Mouse (Mus musculus) c-Kit-positive CD71-positive TER-119-positive erythroid progenitor cells, embryonic 14.5 days (primary cell): ENCODE data around the gene Zfp459.
"Not testable (repeated sequence)": the region's sequence is repeated elsewhere in the genome, so short reads cannot be mapped to it uniquely, and the experiment has no call there.

ENCODE experiments used
- DNase-seq: peaks from one replicate; pipeline ENCODE4 v3.0.0-alpha.2; 2013; ENCODE audit warnings: low spot score

The Zfp459 gene

DNA sequence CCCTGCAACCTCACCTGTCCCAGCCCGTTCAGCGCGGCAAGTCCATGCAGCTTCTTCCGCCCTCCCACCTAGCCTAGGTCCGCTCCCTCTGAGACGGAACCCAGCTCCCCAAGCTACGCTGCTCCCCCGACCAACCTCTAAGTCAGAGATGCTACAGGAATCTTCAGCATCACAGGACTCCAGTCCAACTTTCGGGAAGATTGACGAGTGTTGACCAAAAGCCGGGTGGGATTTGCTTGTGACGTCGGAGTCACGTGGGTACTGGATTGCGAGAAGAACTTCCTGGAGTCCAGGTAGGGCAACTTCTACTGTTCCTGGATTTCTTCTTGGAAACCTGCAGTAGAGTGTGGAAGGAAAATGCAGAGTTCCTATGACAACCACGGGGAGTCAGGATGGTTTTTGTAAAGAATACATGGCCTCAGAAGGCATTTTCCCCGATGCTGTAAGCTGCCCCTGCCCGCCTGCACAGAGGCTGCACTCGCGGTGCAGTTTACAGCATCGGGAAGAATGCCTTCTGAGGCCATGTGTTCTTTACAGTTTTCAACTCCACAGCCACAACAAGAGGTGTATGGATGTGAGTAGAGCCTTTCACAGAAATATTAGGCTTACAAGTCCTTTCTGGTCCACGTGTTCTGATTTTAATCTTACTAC, at the start of gene Zfp459:
Gene Zfp459, minus strand, starts transcription at position 212 of the 651 bp plus-strand sequence.
- DNase-seq: peak; percentile 37

DNA sequence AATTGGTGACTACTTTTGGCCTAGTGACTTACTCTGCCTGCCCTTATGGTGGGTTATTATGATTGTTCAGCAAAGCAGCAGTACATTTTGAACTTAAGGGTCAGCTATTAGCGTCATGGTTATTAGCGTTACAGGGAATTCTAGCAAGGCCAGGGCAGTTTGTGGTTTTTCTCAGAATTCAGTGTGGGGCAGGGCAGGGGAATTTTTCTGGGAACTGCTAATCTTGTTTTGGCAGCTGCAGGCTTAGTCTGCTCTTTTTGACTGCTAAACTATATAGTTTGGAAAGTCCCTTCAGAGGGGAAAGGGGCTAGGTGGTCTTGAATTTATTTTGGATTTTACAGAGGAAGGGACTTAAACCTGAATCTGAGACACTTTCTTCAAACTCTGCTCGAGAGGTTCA, 48.1 kb upstream of the Zfp459 start:
- DNase-seq: peak; percentile 51

GRCm38 (mm10) chr13:67463506-67464185, 42.4 kb upstream of the Zfp459 start:
- not testable (repeated sequence) for DNase-seq

- no peak for DNase-seq
These were observed 30.7 kb upstream of the Zfp459 start for GRCm38 (mm10) chr13:67452021-67452309.

GRCm38 (mm10) chr13:67451172-67452020, 30.2 kb upstream of the Zfp459 start, which contains the start of gene Zfp874a:
Zfp874a (minus strand) TSS chr13:67451624.
- peak; percentile 77 for DNase-seq

GRCm38 (mm10) chr13:67437095-67437494, 15.9 kb upstream of the Zfp459 start:
- DNase-seq: not testable (repeated sequence)

GRCm38 (mm10) chr13:67428116-67428515, 6.9 kb upstream of the Zfp459 start:
- no peak for DNase-seq

DNA sequence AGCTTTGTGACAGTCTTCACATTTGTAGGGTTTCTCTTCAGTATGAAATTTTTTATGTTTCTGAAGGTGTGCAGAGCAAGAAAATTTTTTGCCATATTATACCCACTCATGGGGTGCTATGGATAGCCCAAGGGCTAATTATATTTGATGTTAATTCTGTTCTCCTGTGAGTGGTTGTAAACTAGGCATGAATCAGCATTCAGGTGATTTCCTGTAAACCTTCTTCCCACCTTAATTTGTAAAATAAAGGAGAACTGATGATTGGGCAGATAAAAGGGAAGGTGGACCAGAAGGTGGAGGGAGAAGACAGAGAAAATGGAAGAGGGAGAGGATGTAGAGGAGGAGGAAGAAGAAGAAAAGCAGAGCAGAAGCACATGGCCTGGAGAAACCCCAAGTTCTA, 4.5 kb upstream of the Zfp459 start:
- not testable (repeated sequence) for DNase-seq

DNA sequence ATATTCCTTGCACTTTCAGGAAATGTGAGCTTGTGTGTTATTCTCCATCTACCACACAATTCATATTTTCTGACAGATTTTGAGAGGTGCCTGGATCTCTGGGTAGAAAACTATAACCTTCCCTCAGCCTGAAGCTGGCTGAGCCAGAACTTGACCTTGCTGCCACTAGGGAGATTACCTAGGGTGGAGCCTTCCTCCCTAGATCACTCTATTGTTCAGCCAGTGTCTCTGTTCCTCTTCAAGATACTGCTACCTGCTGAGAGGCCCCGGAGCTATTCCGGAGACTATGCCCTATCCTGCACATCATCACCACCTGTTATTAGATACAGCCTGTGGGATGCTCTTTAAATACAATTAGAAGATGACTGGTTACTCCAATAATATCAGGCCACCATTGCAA, 1.3 kb upstream of the Zfp459 start:
- not testable (repeated sequence) for DNase-seq

- no peak for DNase-seq
These were observed 536 bp downstream of the Zfp459 start for GRCm38 (mm10) chr13:67420558-67421206.

GRCm38 (mm10) chr13:67416811-67417210, 4.4 kb downstream of the Zfp459 start:
- DNase-seq: no peak

DNA sequence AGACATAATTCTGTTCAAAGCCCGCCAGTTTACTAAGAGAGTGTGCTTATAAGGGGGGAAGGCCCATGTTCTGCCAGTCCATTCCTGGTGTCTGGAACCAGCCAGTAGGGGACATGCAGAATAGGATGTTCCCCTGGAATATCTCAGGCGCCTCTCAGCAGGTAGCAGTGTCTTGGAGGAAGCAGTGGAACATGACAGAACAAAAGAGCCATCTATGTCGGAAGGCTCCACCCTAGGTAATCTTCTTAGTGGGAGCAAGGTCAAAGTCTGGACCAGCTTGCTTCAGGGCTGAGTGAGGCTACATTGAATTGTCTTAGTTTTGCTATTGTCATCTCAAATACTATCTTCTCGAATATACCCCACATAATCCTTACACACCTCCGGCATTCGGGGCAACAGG, 5.5 kb downstream of the Zfp459 start:
- DNase-seq: no peak

DNA sequence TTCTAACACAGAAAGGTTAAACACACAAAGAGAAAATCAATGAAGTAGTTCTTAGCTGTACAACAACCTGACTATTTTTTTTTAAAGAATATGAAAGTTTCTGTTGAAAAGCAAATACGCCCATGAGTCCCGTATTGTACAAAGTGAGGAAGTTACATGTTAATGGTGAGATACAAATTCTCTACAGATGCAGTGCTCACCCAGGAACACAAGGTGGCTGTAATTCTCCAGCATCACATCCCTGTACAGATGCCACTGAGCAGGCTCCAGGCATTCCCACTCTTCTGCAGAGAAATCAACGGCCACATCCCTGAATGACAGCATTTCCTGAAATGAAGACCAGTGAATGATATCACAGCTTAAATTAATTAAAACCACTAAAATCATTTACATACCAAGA, 7.6 kb downstream of the Zfp459 start:
- not testable (repeated sequence) for DNase-seq

DNA sequence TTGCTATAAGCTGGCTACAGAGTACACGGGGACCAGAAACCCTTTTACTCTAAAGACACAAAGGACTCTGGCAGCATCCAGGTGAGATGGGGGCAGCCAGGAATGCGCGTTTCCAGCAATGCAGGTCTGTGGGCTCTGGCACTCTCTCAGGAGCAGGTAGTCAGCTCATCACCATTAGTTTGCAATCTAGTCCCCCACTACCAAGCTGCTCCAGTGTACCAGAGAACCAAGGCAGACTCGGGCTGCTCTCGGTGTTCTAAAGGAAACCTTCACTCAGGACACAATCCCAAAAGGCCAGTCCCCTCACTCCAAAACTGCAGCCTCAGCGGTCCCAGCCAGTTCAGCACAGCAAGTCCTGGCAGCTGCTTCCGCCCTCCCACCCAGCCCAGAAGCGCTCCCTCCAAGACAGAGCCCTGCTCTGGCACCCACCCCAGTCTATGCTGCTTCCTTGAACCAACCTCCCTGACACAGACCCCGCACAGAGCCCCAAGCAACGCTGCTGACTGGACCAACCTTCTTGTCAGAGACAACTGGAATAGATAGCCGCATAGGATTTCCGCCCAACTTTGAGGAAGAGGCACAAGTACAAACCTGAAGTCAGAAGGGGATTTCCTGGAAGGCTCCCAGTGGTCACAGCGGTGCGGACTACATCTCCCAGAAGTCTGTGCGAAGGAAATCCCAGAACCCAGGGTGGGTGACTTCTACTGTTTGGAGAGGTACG, 21.9 kb downstream of the Zfp459 start, which contains the start of gene Zfp429:
Gene Zfp429, minus strand, starts transcription at position 637 of the 721 bp plus-strand sequence.
- DNase-seq: peak; percentile 67

- DNase-seq: not testable (repeated sequence)
These were observed 45.0 kb downstream of the Zfp459 start for GRCm38 (mm10) chr13:67376255-67376654.

- peak; percentile 79 for DNase-seq
These were observed 45.9 kb downstream of the Zfp459 start, which contains the start of the genes Gm28041 and Zfp456 for GRCm38 (mm10) chr13:67375050-67375911. Gm28041 (minus strand) TSS chr13:67375733. Zfp456 (minus strand) TSS chr13:67375810.

DNA sequence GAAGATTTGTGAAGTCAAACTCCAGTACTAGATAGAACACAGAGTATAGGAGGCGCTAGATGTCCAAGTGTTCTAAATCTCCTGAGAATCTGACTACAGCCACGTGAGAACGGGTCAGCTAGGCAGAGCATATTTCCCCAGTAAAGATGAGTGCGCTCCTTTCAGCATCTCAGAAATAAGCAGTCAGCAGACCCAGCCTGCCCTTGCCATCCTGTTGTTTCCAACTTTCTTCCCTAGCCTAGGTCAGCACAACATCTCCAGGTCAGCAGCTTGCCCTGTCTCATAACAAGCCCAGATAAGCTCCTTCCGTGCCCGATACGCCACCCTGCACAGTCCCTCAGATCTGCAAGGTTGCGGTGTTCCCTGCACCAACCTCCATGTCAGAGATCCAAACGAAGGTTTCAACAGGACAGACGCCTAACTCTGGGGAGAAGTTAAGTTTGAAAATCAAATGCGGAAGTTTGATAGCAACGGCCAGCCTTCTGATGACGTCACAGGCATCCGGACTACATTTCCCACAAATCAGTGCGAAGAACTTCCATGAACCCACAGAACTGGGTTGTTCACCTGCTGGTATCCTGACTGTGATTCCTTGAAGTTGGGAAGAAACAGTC, 61.0 kb downstream of the Zfp459 start, which contains the start of the genes Gm28044 and Zfp953:
Gene Gm28044, minus strand, starts transcription at position 406 of the 614 bp plus-strand sequence.
Gene Zfp953, minus strand, starts transcription at position 475 of the 614 bp plus-strand sequence.
- peak; percentile 83 for DNase-seq
